Mouse (Mus musculus) urinary bladder, postnatal 14 days (tissue): ENCODE data around the gene Dydc1.

Experiments used
- DNase-seq: peaks from one replicate; pipeline ENCODE4 v3.0.0; 2021; ENCODE audit warnings: low spot score

Dydc1 gene

DNA sequence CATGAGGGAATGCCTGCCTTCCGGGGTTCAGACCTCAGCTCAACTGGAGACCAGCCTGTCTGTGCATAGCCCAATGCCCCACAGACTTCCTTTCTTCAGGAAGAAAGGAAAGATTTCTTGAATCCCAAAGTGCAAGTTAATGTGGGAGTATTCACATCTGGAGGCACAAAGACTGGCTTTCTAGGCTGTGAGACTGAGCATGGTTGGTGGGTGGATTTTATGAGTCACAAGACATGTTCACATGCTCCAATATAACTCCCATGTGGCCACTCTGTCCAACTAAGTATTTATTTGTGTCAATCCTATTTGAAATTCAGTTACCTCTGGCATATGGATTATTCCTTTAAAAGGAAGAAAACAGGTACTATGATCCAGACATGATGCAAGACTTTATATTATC is 26.0 kb downstream of the Dydc1 start:
- no peak for DNase-seq

DNA sequence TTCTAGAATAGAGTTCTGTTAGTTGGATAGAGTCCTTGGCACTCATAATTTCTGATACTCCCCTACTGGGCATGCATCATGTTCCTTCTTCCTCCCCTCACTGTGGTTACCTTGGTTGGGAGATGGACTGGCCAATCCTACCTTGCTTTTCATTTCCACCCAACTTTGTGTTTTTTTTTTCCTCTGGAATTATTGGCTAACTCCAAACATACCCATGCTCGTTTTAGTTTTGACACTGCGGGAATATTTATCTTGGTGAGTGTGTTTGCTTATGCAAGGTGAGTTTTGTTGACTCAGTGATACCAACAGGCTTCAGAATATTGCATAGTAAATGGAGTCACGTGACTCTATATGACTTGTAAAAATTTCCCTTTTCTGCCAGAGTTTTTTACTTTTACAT is 28.0 kb downstream of the Dydc1 start:
- no peak for DNase-seq

DNA sequence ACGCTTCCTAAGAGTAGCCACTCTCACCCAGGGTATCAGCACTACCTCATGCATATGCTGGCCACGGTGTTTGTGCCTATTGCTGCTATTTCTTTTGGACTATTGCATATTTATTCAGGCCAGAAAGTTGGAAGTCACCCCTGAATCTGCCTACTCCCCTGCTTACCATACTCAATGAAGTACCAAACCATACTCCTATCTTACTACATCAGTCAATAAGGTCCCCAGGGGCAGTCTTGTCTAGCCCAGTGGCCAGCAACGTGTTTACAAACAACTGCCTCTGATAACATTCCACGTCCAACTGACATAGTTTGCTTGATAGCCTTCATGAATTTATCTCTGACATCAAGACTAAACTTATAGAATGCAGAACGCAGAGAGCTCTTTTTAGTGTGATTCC is 28.5 kb downstream of the Dydc1 start:
- no peak for DNase-seq

DNA sequence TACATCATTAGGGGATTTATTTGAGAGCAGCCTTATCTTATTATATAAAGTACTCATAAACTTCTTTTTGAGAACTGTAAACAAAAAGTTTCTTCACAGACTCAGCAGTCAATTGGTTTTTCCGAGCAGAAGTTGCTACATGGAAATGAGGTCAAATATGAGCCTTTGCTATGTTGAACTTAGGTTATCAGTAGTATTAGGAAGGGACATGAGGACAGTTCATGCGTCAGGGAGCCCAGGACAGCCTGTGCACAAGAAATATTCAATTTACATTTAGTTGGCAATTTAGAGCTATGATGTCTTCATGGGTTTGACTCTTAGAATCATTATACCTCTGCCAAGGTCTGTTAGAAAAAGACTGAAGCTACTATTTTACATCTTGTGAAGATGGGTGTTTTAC is 29.6 kb downstream of the Dydc1 start:
- DNase-seq = no peak

DNA sequence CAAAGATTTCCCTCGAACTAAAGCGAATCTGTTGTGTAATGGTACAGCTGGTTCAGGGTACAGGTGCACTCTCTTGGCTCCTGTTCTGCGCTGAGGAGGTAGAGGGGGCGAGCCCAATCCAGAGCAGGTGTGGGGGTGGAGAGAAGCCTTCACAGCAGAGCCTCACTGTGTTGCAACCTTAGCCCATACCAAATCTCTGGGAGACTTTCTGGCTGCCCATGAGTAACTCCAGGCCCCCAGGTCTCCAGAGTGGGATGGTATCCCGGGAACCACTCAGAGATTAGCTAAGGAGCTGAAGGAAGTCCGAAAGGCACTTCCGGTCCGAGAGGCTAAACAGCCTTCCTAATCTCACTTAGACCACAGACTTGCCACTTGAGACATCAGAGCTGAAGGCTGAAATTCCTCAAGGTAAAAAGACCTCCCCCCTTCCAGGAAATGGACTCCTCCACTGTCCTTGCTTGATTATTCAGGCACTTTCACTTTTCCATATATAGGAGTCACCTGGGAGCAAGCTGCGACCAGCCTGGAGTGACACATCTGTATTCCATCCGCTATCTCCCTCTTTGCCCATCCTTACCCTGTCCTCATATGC is 32.2 kb downstream of the Dydc1 start, which contains the start of gene Mat1a:
TSS of gene Mat1a (plus strand) at position 183 of the 592 bp plus-strand sequence.
- no peak for DNase-seq

DNA sequence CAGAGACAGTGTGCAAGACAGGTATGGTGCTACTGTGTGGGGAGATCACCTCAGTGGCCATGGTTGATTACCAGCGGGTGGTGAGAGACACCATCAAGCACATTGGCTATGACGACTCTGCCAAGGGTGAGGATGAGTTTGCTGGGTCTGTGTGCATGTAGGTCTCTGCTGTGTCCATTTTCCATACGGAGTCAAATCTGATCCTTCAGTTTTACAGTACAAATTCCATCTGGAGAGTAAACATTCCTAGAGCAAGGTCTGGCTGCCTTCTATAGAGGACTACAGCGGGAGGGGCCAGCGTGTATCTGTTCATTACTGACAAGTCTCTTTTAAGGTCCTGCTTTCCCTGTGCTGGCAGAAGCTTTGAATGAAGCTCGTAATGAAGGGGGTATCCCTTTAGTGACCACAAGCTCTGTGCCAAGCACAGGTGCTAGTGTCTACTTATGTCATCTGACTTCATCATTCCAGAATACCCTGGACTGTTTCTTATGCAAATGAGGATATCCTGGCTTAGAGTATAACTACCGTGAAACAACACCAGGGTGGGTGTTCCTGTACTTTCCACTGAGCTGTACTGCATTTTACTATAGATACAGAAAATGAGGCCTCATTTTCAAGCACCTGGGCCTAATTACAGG is 38.4 kb downstream of the Dydc1 start:
- no peak for DNase-seq

DNA sequence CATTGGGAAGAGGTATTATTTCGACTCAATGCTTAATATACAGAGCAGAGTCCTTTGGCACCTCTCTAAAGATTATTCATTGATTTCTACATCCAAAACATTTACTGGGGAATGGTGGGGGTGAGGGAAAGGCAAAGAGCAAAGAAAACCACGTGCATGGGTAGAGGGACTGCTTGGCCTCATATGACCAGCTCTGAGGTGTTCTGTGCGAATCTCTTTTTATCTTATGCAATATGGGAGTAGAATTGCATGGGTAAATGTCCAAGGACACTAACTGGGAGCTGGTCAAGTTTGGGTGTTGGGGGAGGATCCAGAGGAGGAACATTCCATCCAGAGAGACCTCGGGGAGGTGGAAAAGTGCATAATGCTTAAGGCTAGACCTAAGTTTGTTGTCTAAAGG is 40.2 kb downstream of the Dydc1 start:
- DNase-seq = no peak

DNA sequence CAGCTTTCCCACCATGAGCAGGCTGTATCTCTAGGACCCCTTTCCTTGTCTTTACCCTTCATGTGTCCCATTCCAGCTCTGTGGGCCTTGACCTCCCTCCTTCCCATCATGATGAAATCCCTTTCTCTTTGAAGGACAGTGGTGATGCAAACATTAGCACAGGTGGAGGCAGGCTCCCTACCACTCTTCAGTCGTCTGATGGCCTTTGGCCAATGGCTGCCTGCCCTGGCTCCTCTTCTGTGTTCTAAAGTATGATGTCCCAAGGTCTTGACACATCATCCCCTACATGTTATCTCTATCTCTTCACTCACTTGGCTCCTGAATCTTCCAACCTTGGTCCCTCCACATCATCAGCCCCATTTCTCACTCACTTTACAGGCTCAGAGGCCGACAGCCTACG is 43.6 kb downstream of the Dydc1 start:
- DNase-seq = no peak

DNA sequence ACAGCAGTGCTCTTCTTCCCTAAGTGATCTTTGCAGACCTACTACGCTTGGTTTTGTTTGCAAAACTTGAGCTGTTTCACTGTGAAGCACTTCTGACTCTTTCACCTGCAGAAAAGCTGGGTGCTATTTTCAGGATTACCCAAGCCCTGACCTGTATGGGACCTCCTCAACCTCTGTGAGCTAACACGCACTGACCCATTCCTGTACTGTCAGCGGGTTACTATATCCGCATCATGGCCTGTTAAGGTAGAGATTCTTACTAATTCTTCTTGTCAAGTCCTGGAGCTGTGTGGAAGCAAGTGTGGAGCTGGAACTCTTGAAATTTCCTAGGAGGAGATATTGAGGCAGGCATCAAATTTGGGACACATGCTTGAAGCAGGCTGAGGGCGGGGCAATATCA is 52.0 kb downstream of the Dydc1 start:
- no peak for DNase-seq

DNA sequence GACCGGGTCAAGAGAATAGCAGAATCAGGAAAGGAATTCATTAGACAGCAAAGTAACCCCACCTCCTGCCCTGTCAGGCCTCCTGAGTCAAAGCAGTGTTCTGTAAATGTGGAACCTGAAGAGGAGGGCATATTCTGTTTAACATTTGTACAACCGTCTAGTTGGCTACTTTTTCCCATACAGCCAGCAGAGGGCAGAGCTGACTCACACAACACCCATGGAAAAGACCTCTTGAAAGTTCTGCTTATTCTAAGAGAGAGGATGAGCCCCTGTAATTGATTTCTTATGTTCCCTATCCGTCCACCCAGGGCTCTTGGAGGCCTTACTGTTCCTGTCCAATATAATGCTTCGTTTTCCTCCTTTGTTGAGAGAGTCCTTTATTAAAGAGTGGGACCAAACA is 55.3 kb downstream of the Dydc1 start:
- peak; percentile 10 for DNase-seq

DNA sequence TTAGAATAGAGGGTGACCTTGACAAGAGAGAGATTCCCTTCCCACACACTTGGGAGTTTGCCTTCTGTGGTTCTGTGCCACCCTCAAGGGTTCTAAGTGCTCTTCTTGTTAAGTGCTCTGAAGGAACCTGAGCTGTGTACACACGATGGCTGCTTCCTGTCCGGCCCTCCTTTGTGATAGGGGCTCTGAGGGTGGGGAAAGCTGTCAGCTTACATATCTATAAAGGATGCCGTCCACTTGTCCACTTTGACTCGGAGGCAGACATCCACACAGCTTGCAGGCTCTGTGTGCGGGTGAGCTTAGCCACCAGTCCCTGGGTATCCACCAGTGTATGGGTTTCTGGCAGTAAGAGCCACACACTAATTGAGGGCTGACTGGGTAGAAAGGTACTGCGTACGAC is 58.8 kb downstream of the Dydc1 start, which contains the start of gene Sftpa1:
TSS of gene Sftpa1 (plus strand) at position 243 of the 400 bp plus-strand sequence.
- no peak for DNase-seq

DNA sequence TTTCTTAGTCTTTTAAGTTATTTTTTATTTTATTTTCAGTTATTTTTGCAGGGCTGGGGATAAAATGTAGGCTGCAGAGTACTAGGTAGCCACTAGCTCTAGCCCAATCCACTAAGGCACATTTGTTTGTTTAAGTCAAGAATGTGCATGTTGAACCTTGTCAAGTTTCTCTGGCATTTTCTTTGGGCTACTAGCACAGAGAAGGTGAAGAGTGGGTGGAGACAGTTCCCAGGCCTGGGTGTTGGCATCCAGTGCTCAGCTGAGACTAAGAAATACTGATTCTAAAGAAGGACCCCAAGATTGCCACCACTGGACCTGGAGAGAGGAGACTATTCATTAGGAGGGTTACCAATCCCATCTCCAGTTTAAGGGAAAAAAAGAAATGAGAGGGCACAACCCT is 64.3 kb downstream of the Dydc1 start:
- DNase-seq = no peak

DNA sequence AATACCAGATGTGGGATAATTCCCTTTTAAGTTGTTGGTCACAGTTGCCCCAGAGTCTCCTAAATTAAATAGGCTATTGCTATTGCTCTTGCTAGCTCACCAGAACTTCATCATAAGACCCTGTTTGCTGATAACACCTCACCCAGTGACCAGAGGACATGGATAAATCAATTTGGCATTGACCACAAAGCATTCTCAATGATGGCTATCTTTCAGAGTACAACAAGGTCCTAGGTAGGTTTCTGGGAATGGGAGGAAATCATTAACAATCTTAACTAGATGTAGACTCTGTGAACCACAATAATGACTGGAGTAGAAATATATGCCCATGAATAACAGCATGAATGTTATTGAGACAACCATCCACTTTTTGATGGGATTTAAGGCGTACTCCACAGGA is 68.0 kb downstream of the Dydc1 start:
- DNase-seq = no peak
